Mouse (Mus musculus) heart, embryonic 16.5 days (tissue): Measurements from ENCODE around the gene Fabp3. TPM values are rescaled to one million over a fixed set of nuclear protein-coding genes. Genes with fewer than 3 reads are reported as not detected.

Experiments used
- polyA plus RNA-seq: library from polyadenylated mRNA; unstranded; fragments of >200 nt; fragmentation: Nextera tagmentation; extraction: Ambion mirVana; gene quantifications from 2 replicates; pipeline ENCODE4 v1.2.1, GENCODE M21; 2015

Fabp3 gene
- polyA plus RNA-seq, 1 experiment from 2014 or later: 1,916 TPM

Other genes with a start within 250 kb of the Fabp3 start
- 61.9 and 62.9 TPM in 2 replicates for gene Pef1, start 206.0 kb upstream of the Fabp3 start, polyA plus RNA-seq
- gene Hcrtr1, start 169.2 kb upstream of the Fabp3 start, polyA plus RNA-seq: 0.19 TPM in 1 of 2 replicates, not detected in the other
- 61.2 and 70.6 TPM in 2 replicates for gene Tinagl1, start 133.5 kb upstream of the Fabp3 start, polyA plus RNA-seq
- not detected in 2 replicates for gene Gm853, start 86.2 kb upstream of the Fabp3 start, polyA plus RNA-seq
- 5.4 and 6.4 TPM in 2 replicates for gene Serinc2, start 29.4 kb upstream of the Fabp3 start, polyA plus RNA-seq
- gene Gm10570, start 79 bp downstream of the Fabp3 start, polyA plus RNA-seq: 1.1 and 1.4 TPM in 2 replicates
- gene Zcchc17, start 51.3 kb downstream of the Fabp3 start, polyA plus RNA-seq: 44.1 and 48.7 TPM in 2 replicates
- 71.4 and 73.1 TPM in 2 replicates for gene Snrnp40, start 51.5 kb downstream of the Fabp3 start, polyA plus RNA-seq